Mouse (Mus musculus) embryo, embryonic 11 days (tissue): ENCODE results near the gene Clnk.

Source experiments
- DNase-seq: peaks from one replicate; pipeline ENCODE4 v3.0.0-alpha.2; 2015

Clnk gene

GRCm38 (mm10) chr5:38707364-38708075 lies 169.1 kb downstream of the Clnk start:
- DNase-seq = no peak

- no peak for DNase-seq
Observed at GRCm38 (mm10) chr5:38702941-38703340, 173.7 kb downstream of the Clnk start.

- DNase-seq = no peak
Observed at GRCm38 (mm10) chr5:38702091-38702490, 174.5 kb downstream of the Clnk start.

- no peak for DNase-seq
Observed at GRCm38 (mm10) chr5:38698466-38698865, 178.1 kb downstream of the Clnk start.

GRCm38 (mm10) chr5:38698046-38698445 lies 178.6 kb downstream of the Clnk start:
- no peak for DNase-seq

GRCm38 (mm10) chr5:38696616-38697375 lies 179.8 kb downstream of the Clnk start:
- peak; percentile 53 for DNase-seq

GRCm38 (mm10) chr5:38692859-38693258 lies 183.8 kb downstream of the Clnk start:
- DNase-seq = no peak

- DNase-seq = no peak
Observed at GRCm38 (mm10) chr5:38689186-38689585, 187.4 kb downstream of the Clnk start.

GRCm38 (mm10) chr5:38687694-38688093 lies 188.9 kb downstream of the Clnk start:
- DNase-seq = no peak

- peak; percentile 89 for DNase-seq
Observed at GRCm38 (mm10) chr5:38684164-38684911, 192.3 kb downstream of the Clnk start, which contains the start of gene Zfp518b. Zfp518b (minus strand) TSS chr5:38684826.

GRCm38 (mm10) chr5:38658836-38659235 lies 217.8 kb downstream of the Clnk start:
- no peak for DNase-seq
